Mouse (Mus musculus) neural tube, embryonic 11.5 days (tissue): ENCODE data around the gene Lrtm1. TPM values are rescaled to one million over a fixed set of nuclear protein-coding genes. Genes with fewer than 3 reads are reported as not detected.

Source experiments
- ATAC-seq: fragments of 200-750 bp; cut with Nextera tagmentation; 2 replicates; pipeline ENCODE4 v1.8.0; 2017; ENCODE audit warnings: moderate number of reproducible peaks, mild to moderate bottlenecking, moderate TSS enrichment, moderate library complexity; ENCODE audit not compliant: insufficient read depth, low FRiP score, low TSS enrichment
- DNase-seq: peaks from one replicate; pipeline ENCODE4 v3.0.0-alpha.2; 2015; ENCODE audit warnings: low spot score
- H3K27ac ChIP-seq: fragments of 300-500 bp; sonication (generic); 2 replicates; pipeline ENCODE4 v1.5.1; 2014; ENCODE audit warnings: low read depth, mild to moderate bottlenecking, low read length
- H3K27me3 ChIP-seq: fragments of 300-500 bp; sonication (generic); 2 replicates; pipeline ENCODE4 v1.6.1; 2014; ENCODE audit warnings: mild to moderate bottlenecking, low read length, mixed read lengths; ENCODE audit not compliant: control insufficient read depth, insufficient read depth
- H3K36me3 ChIP-seq: fragments of 300-500 bp; sonication (generic); 2 replicates; pipeline ENCODE4 v1.6.1; 2014; ENCODE audit warnings: mild to moderate bottlenecking, low read length, moderate library complexity, mixed read lengths; ENCODE audit not compliant: control insufficient read depth, insufficient read depth
- H3K4me1 ChIP-seq: fragments of 300-500 bp; sonication (generic); 2 replicates; pipeline ENCODE4 v1.6.1; 2014; ENCODE audit warnings: low read length, mixed read lengths; ENCODE audit not compliant: control insufficient read depth, insufficient read depth
- H3K4me2 ChIP-seq: fragments of 300-500 bp; sonication (generic); 2 replicates; pipeline ENCODE4 v1.6.1; 2014; ENCODE audit warnings: low read depth, mild to moderate bottlenecking, moderate library complexity
- H3K4me3 ChIP-seq: fragments of 300-500 bp; sonication (generic); 2 replicates; pipeline ENCODE4 v1.5.1; 2014; ENCODE audit warnings: low read depth, low read length
- H3K9ac ChIP-seq: fragments of 300-500 bp; sonication (generic); 2 replicates; pipeline ENCODE4 v1.6.1; 2014; ENCODE audit warnings: mild to moderate bottlenecking, low read length
- H3K9me3 ChIP-seq: fragments of 300-500 bp; sonication (generic); 2 replicates; pipeline ENCODE4 v1.6.1; 2016; ENCODE audit warnings: low read length; ENCODE audit not compliant: control insufficient read depth
- WGBS: fragments of 180-500 bp; shearing (Covaris S2); extraction: QIAGEN DNeasy Blood & Tissue Kit; methylation state at CpG from one replicate; pipeline ENCODE4 v1.1.7; 2014; 5-methylcytosine and 5-hydroxymethylcytosine counted together
- polyA plus RNA-seq: library from polyadenylated mRNA; unstranded; fragments of >200 nt; fragmentation: Nextera tagmentation; extraction: Ambion mirVana; gene quantifications from 2 replicates; pipeline ENCODE4 v1.2.1, GENCODE M21; 2014

Gene Lrtm1
- polyA plus RNA-seq, 1 experiment from 2014 or later = 0.20 TPM

- H3K4me2 ChIP-seq = no peak overlapping the region
- H3K27me3 ChIP-seq = no peaks in the 10 kb centered on the region
- H3K4me3 ChIP-seq = no peak overlapping the region
- DNase-seq = no peak
- no peaks in the 10 kb centered on the region for H3K9me3 ChIP-seq
- H3K9ac ChIP-seq = no peak overlapping the region
- WGBS = 94% methylated on average over 4 of the region's 4 CpGs
- no peak overlapping the region for H3K27ac ChIP-seq
- no peaks in the 10 kb centered on the region for H3K4me1 ChIP-seq
- no peaks in the 10 kb centered on the region for H3K36me3 ChIP-seq
- no peak for ATAC-seq
Observed at GRCm38 (mm10) chr14:29009644-29010043, 8.4 kb upstream of the Lrtm1 start.

- no peak for DNase-seq
- Histone ChIP-seq H3K9ac (no peak overlapping the region), H3K36me3 (no peaks in the 10 kb centered on the region), H3K27me3 (no peaks in the 10 kb centered on the region), H3K4me1 (no peaks in the 10 kb centered on the region), H3K27ac (no peak overlapping the region), H3K9me3 (no peaks in the 10 kb centered on the region), H3K4me2 (no peak overlapping the region), H3K4me3 (no peak overlapping the region)
- ATAC-seq = no peak
- WGBS = 89% methylated on average over 3 of the region's 3 CpGs
Observed at GRCm38 (mm10) chr14:29013161-29013560, 4.8 kb upstream of the Lrtm1 start.

GRCm38 (mm10) chr14:29014680-29015079, 3.3 kb upstream of the Lrtm1 start:
- no peaks in the 10 kb centered on the region for H3K9me3 ChIP-seq
- H3K9ac ChIP-seq = no peak overlapping the region
- H3K27ac ChIP-seq = no peak overlapping the region
- H3K4me2 ChIP-seq = no peak overlapping the region
- DNase-seq = no peak
- no peak overlapping the region for H3K4me3 ChIP-seq
- ATAC-seq = no peak
- no peaks in the 10 kb centered on the region for H3K36me3 ChIP-seq
- H3K4me1 ChIP-seq = no peaks in the 10 kb centered on the region
- 89% methylated on average over 2 of the region's 2 CpGs for WGBS
- no peaks in the 10 kb centered on the region for H3K27me3 ChIP-seq

GRCm38 (mm10) chr14:29015896-29016295, 2.1 kb upstream of the Lrtm1 start:
- no peak overlapping the region for H3K4me2 ChIP-seq
- no peak overlapping the region for H3K4me3 ChIP-seq
- H3K27ac ChIP-seq = no peak overlapping the region
- peak; percentile 75 for DNase-seq
- WGBS = 18% methylated on average over 5 of the region's 5 CpGs
- ATAC-seq = 0 out of 2 replicates have a peak, but pooled peaks have one; percentile 31
- no peaks in the 10 kb centered on the region for H3K27me3 ChIP-seq
- no peaks in the 10 kb centered on the region for H3K9me3 ChIP-seq
- H3K36me3 ChIP-seq = no peaks in the 10 kb centered on the region
- H3K4me1 ChIP-seq = no peaks in the 10 kb centered on the region
- no peak overlapping the region for H3K9ac ChIP-seq

GRCm38 (mm10) chr14:29018316-29019000, 450 bp downstream of the Lrtm1 start:
- Histone ChIP-seq H3K4me1 (no peaks in the 10 kb centered on the region), H3K4me2 (no peak overlapping the region), H3K27ac (no peak overlapping the region), H3K27me3 (no peaks in the 10 kb centered on the region), H3K9ac (no peak overlapping the region), H3K4me3 (no peak overlapping the region), H3K36me3 (no peaks in the 10 kb centered on the region), H3K9me3 (no peaks in the 10 kb centered on the region)
- ATAC-seq (no peak), DNase-seq (no peak)
- 51% methylated on average over 7 of the region's 7 CpGs for WGBS

- H3K4me2 ChIP-seq = no peak overlapping the region
- 89% methylated on average over 4 of the region's 4 CpGs for WGBS
- no peaks in the 10 kb centered on the region for H3K9me3 ChIP-seq
- H3K27ac ChIP-seq = no peak overlapping the region
- no peaks in the 10 kb centered on the region for H3K4me1 ChIP-seq
- H3K27me3 ChIP-seq = no peaks in the 10 kb centered on the region
- ATAC-seq (no peak), DNase-seq (no peak)
- H3K4me3 ChIP-seq = no peak overlapping the region
- no peaks in the 10 kb centered on the region for H3K36me3 ChIP-seq
- no peak overlapping the region for H3K9ac ChIP-seq
Observed at GRCm38 (mm10) chr14:29021295-29021694, 3.3 kb downstream of the Lrtm1 start.

GRCm38 (mm10) chr14:29023246-29023645, 5.2 kb downstream of the Lrtm1 start:
- H3K27ac ChIP-seq = no peak overlapping the region
- DNase-seq (no peak), ATAC-seq (no peak)
- no peaks in the 10 kb centered on the region for H3K9me3 ChIP-seq
- WGBS = 96% methylated on average over 4 of the region's 4 CpGs
- no peak overlapping the region for H3K9ac ChIP-seq
- H3K4me3 ChIP-seq = no peak overlapping the region
- H3K4me2 ChIP-seq = no peak overlapping the region
- H3K4me1 ChIP-seq = no peaks in the 10 kb centered on the region
- H3K36me3 ChIP-seq = no peaks in the 10 kb centered on the region
- no peaks in the 10 kb centered on the region for H3K27me3 ChIP-seq

GRCm38 (mm10) chr14:29025335-29025734, 7.3 kb downstream of the Lrtm1 start:
- Histone ChIP-seq H3K36me3 (no peaks in the 10 kb centered on the region), H3K9me3 (no peaks in the 10 kb centered on the region), H3K27ac (no peak overlapping the region), H3K27me3 (no peaks in the 10 kb centered on the region), H3K9ac (no peak overlapping the region), H3K4me3 (no peak overlapping the region), H3K4me2 (no peak overlapping the region), H3K4me1 (0 out of 2 replicates have a peak, but pooled peaks cover 3% of the 10 kb centered on the region)
- ATAC-seq = no peak
- WGBS = 81% methylated on average over 6 of the region's 6 CpGs
- DNase-seq = no peak

- H3K36me3 ChIP-seq = no peaks in the 10 kb centered on the region
- H3K27ac ChIP-seq = no peak overlapping the region
- no peak overlapping the region for H3K9ac ChIP-seq
- 93% methylated on average over 5 of the region's 5 CpGs for WGBS
- H3K4me3 ChIP-seq = no peak overlapping the region
- H3K4me1 ChIP-seq = 0 out of 2 replicates have a peak, but pooled peaks cover 3% of the 10 kb centered on the region
- H3K27me3 ChIP-seq = no peaks in the 10 kb centered on the region
- ATAC-seq (no peak), DNase-seq (no peak)
- no peak overlapping the region for H3K4me2 ChIP-seq
- H3K9me3 ChIP-seq = no peaks in the 10 kb centered on the region
Observed at GRCm38 (mm10) chr14:29027276-29027675, 9.3 kb downstream of the Lrtm1 start.
